11 mouse cellular contexts compared by ENCODE assay signal in the genomic region with DNA sequence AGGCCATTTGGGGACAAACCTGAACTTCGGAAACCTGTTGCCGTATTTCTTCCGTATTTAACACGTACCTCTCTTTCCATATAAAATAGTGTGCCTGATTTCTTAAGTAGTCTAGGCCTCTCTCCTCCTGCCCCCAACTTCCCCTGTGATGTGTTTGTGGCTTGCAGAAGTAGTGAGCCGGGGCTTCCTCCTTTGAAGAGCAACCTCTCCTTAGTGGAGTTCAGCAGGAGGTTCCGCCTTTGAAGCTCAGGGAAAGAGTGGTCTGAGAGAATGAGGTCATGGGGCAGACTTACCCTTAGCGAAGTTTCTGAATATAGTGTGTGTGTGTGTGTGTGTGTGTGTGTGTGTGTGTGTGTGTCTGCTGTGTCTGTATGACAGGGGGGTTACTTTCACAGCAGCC. TPM values are rescaled to one million over a fixed set of nuclear protein-coding genes. Genes with fewer than 3 reads are reported as not detected.
DNase-seq lines count a peak whose midpoint lies in the region; ATAC-seq and TF ChIP-seq lines count a peak whose summit lies in the region.
"Had no signal": no experiment of that assay in that cellular context is flagged by ENCODE, and none has a peak within 500 bp of the region (broad histone marks: within the 10 kb centered on the region; RNA-seq: fewer than 3 reads in every experiment).

No protein-coding gene starts in this region.

- no peak overlapping the region for H3K4me3 ChIP-seq in forebrain, embryonic 10.5 days
- no peak overlapping the region for H3K4me3 ChIP-seq in forebrain, embryonic 12.5 days (replicated peaks)
- no peak overlapping the region for H3K4me3 ChIP-seq in spleen, adult 2 months (ENCODE audit: extremely low read depth, insufficient read depth, insufficient read length)
- H3K4me3 ChIP-seq in layer of hippocampus, adult 2 months = no peak overlapping the region
- H3K4me3 ChIP-seq: neural tube, embryonic 12.5 days had no signal

- no peaks in the 10 kb centered on the region for H3K27me3 ChIP-seq in forebrain, embryonic 10.5 days (ENCODE audit: poor library complexity, severe bottlenecking)
- no peaks in the 10 kb centered on the region for H3K27me3 ChIP-seq in forebrain, embryonic 12.5 days
- H3K27me3 ChIP-seq in spleen, adult 2 months (ENCODE audit: control insufficient read depth, insufficient read depth, low read length) = no peaks in the 10 kb centered on the region
- H3K27me3 ChIP-seq: neural tube, embryonic 12.5 days had no signal

- H3K36me3 ChIP-seq in forebrain, embryonic 10.5 days (replicated peaks) = peaks cover 98% of the 10 kb centered on the region
- peaks cover 81% of the 10 kb centered on the region for H3K36me3 ChIP-seq in forebrain, embryonic 12.5 days (replicated peaks)
- H3K36me3 ChIP-seq in spleen, adult 2 months (ENCODE audit: control insufficient read depth, insufficient read depth, low read length) = peaks cover 1% of the 10 kb centered on the region; the same call in 1 of the 2 replicates

- peaks cover 15% of the 10 kb centered on the region for H3K4me1 ChIP-seq in forebrain, embryonic 10.5 days
- no peaks in the 10 kb centered on the region for H3K4me1 ChIP-seq in forebrain, embryonic 12.5 days
- peaks cover 5% of the 10 kb centered on the region; the same call in 1 of the 2 replicates for H3K4me1 ChIP-seq in spleen, adult 2 months (ENCODE audit: control insufficient read depth, insufficient read depth, insufficient read length)
- H3K4me1 ChIP-seq: neural tube, embryonic 12.5 days had no signal

- H3K9ac ChIP-seq in forebrain, embryonic 12.5 days = no peak overlapping the region
- H3K9ac ChIP-seq: neural tube, embryonic 12.5 days had no signal

- DNase-seq in forebrain, embryonic 10.5 days (ENCODE audit: extremely low spot score, low spot score) = no peak
- peak; percentile 21 to 22 for DNase-seq in spleen, adult 2 months (ENCODE audit: low read depth in 1 of 2, low spot score in 2 of 2)
- DNase-seq in spleen, adult 12 weeks (ENCODE audit: low spot score) = no peak
- peak; percentile 47 for DNase-seq in thymus, postnatal 4 days
- DNase-seq in layer of hippocampus, adult 2 months (ENCODE audit: low spot score in 2 of 2) = no peak

- no peaks in the 10 kb centered on the region for H3K9me3 ChIP-seq in forebrain, embryonic 10.5 days
- no peaks in the 10 kb centered on the region for H3K9me3 ChIP-seq in forebrain, embryonic 12.5 days
- H3K9me3 ChIP-seq: neural tube, embryonic 12.5 days had no signal

- TF ChIP-seq POLR2A in spleen, adult 2 months (IDR thresholded peaks at IDR 0.05; ENCODE audit: low read depth, low read length) = no peak

- no peak for ATAC-seq in forebrain, embryonic 12.5 days (ENCODE audit: low FRiP score)
- ATAC-seq in megakaryocyte, adult 5-6 weeks (ENCODE audit: poor library complexity, severe bottlenecking) = peak; percentile 99
- ATAC-seq in activated CD4-positive, CD25-positive, alpha-beta regulatory T cell, adult 4 months = no peak

- 0 out of 2 replicates have a peak overlapping the region, but pooled peaks have one; percentile 51 for H3K27ac ChIP-seq in forebrain, embryonic 10.5 days
- no peak overlapping the region for H3K27ac ChIP-seq in forebrain, embryonic 12.5 days
- H3K27ac ChIP-seq in spleen, adult 2 months (ENCODE audit: insufficient read depth, low read length) = no peak overlapping the region
- no peak overlapping the region for H3K27ac ChIP-seq in layer of hippocampus, adult 2 months
- H3K27ac ChIP-seq: neural tube, embryonic 12.5 days had no signal

- no peak for TF ChIP-seq CTCF in spleen, adult 2 months (IDR thresholded peaks at IDR 0.05; ENCODE audit: extremely low read depth, insufficient read depth, insufficient read length, insufficient replicate concordance)
- TF ChIP-seq CTCF in layer of hippocampus, adult 2 months (conservative IDR thresholded peaks at IDR 0.05) = no peak

- no peak overlapping the region for H3K4me2 ChIP-seq in forebrain, embryonic 12.5 days
- H3K4me2 ChIP-seq: neural tube, embryonic 12.5 days had no signal

- WGBS in forebrain, embryonic 10.5 days = 75% methylated on average over 7 of the region's 7 CpGs
- WGBS in forebrain, embryonic 12.5 days = 74% methylated on average over 7 of the region's 7 CpGs
- 16% methylated on average over 7 of the region's 7 CpGs for WGBS in spleen, adult 2 months

RNA-seq across cellular contexts. Expression of a gene that starts 43.2 kb away (rescaled TPM):
- polyA plus RNA-seq in forebrain, embryonic 10.5 days (2016; fragmentation: Nextera tagmentation; extraction: Ambion mirVana) = 0.22 and 0.32 TPM in 2 replicates
- 0.42 TPM in 1 of 2 replicates, not detected in the other for polyA plus RNA-seq in forebrain, embryonic 12.5 days (2016; fragmentation: Nextera tagmentation; extraction: Ambion mirVana)
- polyA plus RNA-seq in spleen, adult 2 months (2012; rRNA removed) = not detected in 2 replicates
- not detected in 2 replicates for total RNA-seq in megakaryocyte, adult 5-6 weeks (2015)
- total RNA-seq in megakaryocyte, adult 5-6 weeks (2017) = not detected in 2 replicates
- not detected for total RNA-seq in layer of hippocampus, adult 2 months (2021)
- polyA plus RNA-seq in activated CD4-positive, CD25-positive, alpha-beta regulatory T cell, adult 4 months (2017; shearing (Covaris generic)) = not detected
- total RNA-seq: adrenal gland, postnatal 4 days had no signal
- polyA plus RNA-seq: heart, postnatal 0 days; neural tube, embryonic 12.5 days had no signal

Comparison
In these comparisons a context has a peak if more than half of its experiments do, and no peak if none do; other contexts are left out.
1. DNase-seq: peak in spleen, adult 2 months (2 of 2) and thymus, postnatal 4 days (single experiment); none in forebrain, embryonic 10.5 days (single experiment), spleen, adult 12 weeks (single experiment) and layer of hippocampus, adult 2 months (0 of 2).